Mouse (Mus musculus) layer of hippocampus, postnatal 25 days (tissue): ENCODE results near the gene Kmo. TPM values are rescaled to one million over a fixed set of nuclear protein-coding genes. Genes with fewer than 3 reads are reported as not detected.

ENCODE experiments used
- DNase-seq, 2 experiments: peaks; one replicate each; pipeline ENCODE4 v3.0.0; 2022; ENCODE audit warnings: mixed read lengths in 2 of 2, low spot score in 1 of 2; ENCODE audit errors: extremely low spot score in 1 of 2
- total RNA-seq, 2 experiments: library from RNA; stranded (reverse); gene quantifications; 2 replicates each; pipeline ENCODE4 v1.2.3; 2021

The Kmo gene
- total RNA-seq = not detected

GRCm38 (mm10) chr1:175619814-175620431 is at the start of gene Kmo:
TSS of gene Kmo (plus strand) at chr1:175620381.
- no peak for DNase-seq

GRCm38 (mm10) chr1:175574129-175574528 is 46.1 kb upstream of the Kmo start:
- no peak for DNase-seq

- DNase-seq = no peak
Measured at GRCm38 (mm10) chr1:175578425-175579096, 41.6 kb upstream of the Kmo start.

GRCm38 (mm10) chr1:175579598-175580235 is 40.5 kb upstream of the Kmo start:
- DNase-seq = peak in 1 of 2 experiments; percentile 9

GRCm38 (mm10) chr1:175580346-175580745 is 39.8 kb upstream of the Kmo start:
- DNase-seq = no peak

- DNase-seq = no peak
Measured at GRCm38 (mm10) chr1:175582799-175583198, 37.4 kb upstream of the Kmo start.

- DNase-seq = no peak
Measured at GRCm38 (mm10) chr1:175585267-175585666, 34.9 kb upstream of the Kmo start.

GRCm38 (mm10) chr1:175586656-175587055 is 33.5 kb upstream of the Kmo start:
- DNase-seq = no peak

GRCm38 (mm10) chr1:175592832-175593231 is 27.3 kb upstream of the Kmo start:
- no peak for DNase-seq

GRCm38 (mm10) chr1:175602231-175602630 is 17.9 kb upstream of the Kmo start:
- no peak for DNase-seq

GRCm38 (mm10) chr1:175603390-175603789 is 16.8 kb upstream of the Kmo start:
- no peak for DNase-seq

- DNase-seq = no peak
Measured at GRCm38 (mm10) chr1:175607308-175607707, 12.9 kb upstream of the Kmo start.

- no peak for DNase-seq
Measured at GRCm38 (mm10) chr1:175607838-175608585, 12.2 kb upstream of the Kmo start.

- DNase-seq = no peak
Measured at GRCm38 (mm10) chr1:175608708-175609107, 11.5 kb upstream of the Kmo start.

GRCm38 (mm10) chr1:175614992-175615391 is 5.2 kb upstream of the Kmo start:
- no peak for DNase-seq

- DNase-seq = no peak
Measured at GRCm38 (mm10) chr1:175623656-175624055, 3.5 kb downstream of the Kmo start.

GRCm38 (mm10) chr1:175625257-175625879 is 5.2 kb downstream of the Kmo start, which contains the start of gene Fh1:
TSS of gene Fh1 (minus strand) at chr1:175625635.
- peak; percentile 86 to 87 for DNase-seq

GRCm38 (mm10) chr1:175625990-175626692 is 6.0 kb downstream of the Kmo start:
- DNase-seq = no peak

GRCm38 (mm10) chr1:175629248-175629647 is 9.1 kb downstream of the Kmo start:
- no peak for DNase-seq

- DNase-seq = no peak
Measured at GRCm38 (mm10) chr1:175630345-175630744, 10.2 kb downstream of the Kmo start.
